Comparison of ENCODE assay signal across 24 mouse cellular contexts in the genomic region with DNA sequence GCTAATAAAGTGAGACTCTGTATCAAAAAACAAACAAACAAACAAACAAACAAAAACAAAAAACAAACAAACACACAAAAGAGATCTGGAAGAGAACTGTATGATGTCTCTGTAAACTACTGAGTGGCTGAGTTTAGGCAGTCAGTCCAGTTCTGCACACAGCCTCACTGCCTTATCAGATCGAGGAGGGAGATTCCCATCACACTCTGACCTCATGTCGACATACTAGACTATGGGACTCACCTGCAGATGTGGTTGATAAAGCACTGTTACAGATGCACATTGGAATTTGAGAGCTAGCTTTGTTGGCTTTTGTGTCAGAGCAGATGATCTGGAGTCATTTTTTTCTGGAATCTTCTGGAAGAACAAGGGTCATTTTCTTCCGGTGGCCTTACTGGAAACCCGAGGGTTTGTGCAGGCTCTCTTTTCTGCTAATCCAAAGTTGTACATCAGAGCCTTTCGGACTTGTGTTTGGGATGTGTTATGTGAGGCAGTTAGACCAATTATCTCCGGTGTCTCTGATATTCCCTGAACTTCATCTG.
A peak's percentile ranks its signal among the peaks of the same experiment; 100 is the strongest.
DNase-seq lines count a peak whose midpoint lies in the region; ATAC-seq lines count a peak whose summit lies in the region.
"Had no signal": no experiment of that assay in that cellular context is flagged by ENCODE, and none has a peak within 500 bp of the region (broad histone marks: within the 10 kb centered on the region; RNA-seq: fewer than 3 reads in every experiment).

No protein-coding gene starts in this region.

- 57% methylated on average over 6 of the region's 6 CpGs for WGBS in liver, embryonic 16.5 days (ENCODE audit: insufficient replicate concordance)
- 60% methylated on average over 6 of the region's 6 CpGs for WGBS in liver, embryonic 12.5 days (ENCODE audit: insufficient replicate concordance)
- WGBS in midbrain, embryonic 11.5 days, result 89% methylated on average over 6 of the region's 6 CpGs
- 94% methylated on average over 6 of the region's 6 CpGs for WGBS in midbrain, embryonic 14.5 days

- H3K27me3 ChIP-seq in liver, embryonic 16.5 days (ENCODE audit: control insufficient read depth, insufficient read depth, low read depth, low read length), result no peaks in the 10 kb centered on the region
- no peaks in the 10 kb centered on the region for H3K27me3 ChIP-seq in liver, embryonic 12.5 days (replicated peaks)
- no peaks in the 10 kb centered on the region for H3K27me3 ChIP-seq in midbrain, embryonic 11.5 days (ENCODE audit: control insufficient read depth, insufficient read depth, low read length)
- no peaks in the 10 kb centered on the region for H3K27me3 ChIP-seq in midbrain, embryonic 14.5 days (ENCODE audit: control insufficient read depth, insufficient read depth, low read length)
- H3K27me3 ChIP-seq: CH12.LX; embryonic facial prominence, embryonic 12.5 days; Patski had no signal

- H3K4me2 ChIP-seq in liver, embryonic 16.5 days (ENCODE audit: low read depth, low read length), result no peak overlapping the region
- H3K4me2 ChIP-seq in liver, embryonic 12.5 days, result no peak overlapping the region
- H3K4me2 ChIP-seq in midbrain, embryonic 11.5 days, result no peak overlapping the region
- no peak overlapping the region for H3K4me2 ChIP-seq in midbrain, embryonic 14.5 days (ENCODE audit: low read length)
- H3K4me2 ChIP-seq: embryonic facial prominence, embryonic 12.5 days had no signal

- no peaks in the 10 kb centered on the region for H3K4me1 ChIP-seq in liver, embryonic 16.5 days (ENCODE audit: control insufficient read depth, low read depth, low read length)
- H3K4me1 ChIP-seq in liver, embryonic 12.5 days, result no peaks in the 10 kb centered on the region
- no peaks in the 10 kb centered on the region for H3K4me1 ChIP-seq in midbrain, embryonic 11.5 days (ENCODE audit: control insufficient read depth, insufficient read depth, low read length)
- H3K4me1 ChIP-seq in midbrain, embryonic 14.5 days (ENCODE audit: control insufficient read depth, insufficient read depth, low read length), result no peaks in the 10 kb centered on the region
- H3K4me1 ChIP-seq: embryonic facial prominence, embryonic 12.5 days had no signal

- no peaks in the 10 kb centered on the region for H3K9me3 ChIP-seq in liver, embryonic 16.5 days (replicated peaks; ENCODE audit: control insufficient read depth, low read length)
- no peaks in the 10 kb centered on the region for H3K9me3 ChIP-seq in liver, embryonic 12.5 days (replicated peaks)
- H3K9me3 ChIP-seq in midbrain, embryonic 11.5 days (ENCODE audit: control insufficient read depth, low read length), result no peaks in the 10 kb centered on the region
- no peaks in the 10 kb centered on the region for H3K9me3 ChIP-seq in midbrain, embryonic 14.5 days (ENCODE audit: control insufficient read depth, low read length)
- H3K9me3 ChIP-seq: embryonic facial prominence, embryonic 10.5 days; embryonic facial prominence, embryonic 12.5 days; G1E had no signal

- peak; percentile 55 for DNase-seq in heart, adult 11 months
- no peak for DNase-seq in heart, adult 8-10 months (ENCODE audit: low spot score)
- DNase-seq in midbrain, embryonic 11.5 days (ENCODE audit: low spot score, missing footprints), result peak; percentile 53
- DNase-seq in midbrain, embryonic 14.5 days, result no peak
- DNase-seq in yolk sac, embryonic 10.5 days (ENCODE audit: low spot score), result peak; percentile 21
- DNase-seq: adrenal gland, adult 8-10 months; adrenal gland, postnatal 14 days; adrenal gland, postnatal 36 days; B cell, adult 2 months; cerebellum, adult 11-12 months; cerebellum, adult 2 months; cerebellum, adult 9-10 months; cerebellum, postnatal 10 days; cerebellum, postnatal 25 days had no signal

- ATAC-seq in liver, embryonic 16.5 days (ENCODE audit: low read depth), result peak; percentile 82
- ATAC-seq in liver, embryonic 12.5 days, result no peak
- no peak for ATAC-seq in midbrain, embryonic 11.5 days (ENCODE audit: low FRiP score)
- ATAC-seq in midbrain, embryonic 14.5 days (ENCODE audit: low FRiP score, low TSS enrichment), result no peak
- ATAC-seq: activated CD4-positive, CD25-positive, alpha-beta regulatory T cell, adult 4 months; CD4-positive, CD25-positive, alpha-beta regulatory T cell, adult 4 months; forebrain, embryonic 14.5 days; Patski had no signal

- no peak overlapping the region for H3K4me3 ChIP-seq in liver, embryonic 16.5 days (ENCODE audit: low read depth, low read length)
- no peak overlapping the region for H3K4me3 ChIP-seq in liver, embryonic 12.5 days
- H3K4me3 ChIP-seq in midbrain, embryonic 11.5 days (ENCODE audit: low read depth, low read length), result no peak overlapping the region
- no peak overlapping the region for H3K4me3 ChIP-seq in midbrain, embryonic 14.5 days (replicated peaks; ENCODE audit: low read depth, low read length)
- H3K4me3 ChIP-seq: embryonic facial prominence, embryonic 10.5 days; embryonic facial prominence, embryonic 12.5 days had no signal

- no peak overlapping the region for H3K9ac ChIP-seq in liver, embryonic 16.5 days (ENCODE audit: low read depth, low read length)
- no peak overlapping the region for H3K9ac ChIP-seq in liver, embryonic 12.5 days
- no peak overlapping the region for H3K9ac ChIP-seq in midbrain, embryonic 11.5 days (ENCODE audit: low read length)
- no peak overlapping the region for H3K9ac ChIP-seq in midbrain, embryonic 14.5 days (replicated peaks; ENCODE audit: low read length)
- H3K9ac ChIP-seq: embryonic facial prominence, embryonic 12.5 days had no signal

- H3K36me3 ChIP-seq in liver, embryonic 16.5 days (ENCODE audit: control insufficient read depth, insufficient read depth), result no peaks in the 10 kb centered on the region
- H3K36me3 ChIP-seq in liver, embryonic 12.5 days, result no peaks in the 10 kb centered on the region
- no peaks in the 10 kb centered on the region for H3K36me3 ChIP-seq in midbrain, embryonic 11.5 days (ENCODE audit: control insufficient read depth, insufficient read depth, low read length)
- no peaks in the 10 kb centered on the region for H3K36me3 ChIP-seq in midbrain, embryonic 14.5 days (ENCODE audit: control insufficient read depth, insufficient read depth, low read length)
- H3K36me3 ChIP-seq: embryonic facial prominence, embryonic 10.5 days; embryonic facial prominence, embryonic 12.5 days; G1E had no signal

- H3K27ac ChIP-seq in liver, embryonic 16.5 days (ENCODE audit: low read length), result no peak overlapping the region
- H3K27ac ChIP-seq in liver, embryonic 12.5 days, result no peak overlapping the region
- no peak overlapping the region for H3K27ac ChIP-seq in midbrain, embryonic 11.5 days (ENCODE audit: low read depth, low read length)
- no peak overlapping the region for H3K27ac ChIP-seq in midbrain, embryonic 14.5 days (replicated peaks; ENCODE audit: low read depth, low read length)
- H3K27ac ChIP-seq: embryonic facial prominence, embryonic 10.5 days; embryonic facial prominence, embryonic 12.5 days had no signal

Comparison
In these comparisons a context has a peak if more than half of its experiments do, and no peak if none do; other contexts are left out.
1. DNase-seq: peak in heart, adult 11 months (single experiment), midbrain, embryonic 11.5 days (single experiment) and yolk sac, embryonic 10.5 days (single experiment); none in heart, adult 8-10 months (single experiment) and midbrain, embryonic 14.5 days (single experiment).